Mouse (Mus musculus) stomach, postnatal 0 days (tissue): ENCODE measurements around the gene Mogat2. TPM values are rescaled to one million over a fixed set of nuclear protein-coding genes. Genes with fewer than 3 reads are reported as not detected.

ENCODE experiments used
- ATAC-seq: fragments of 200-750 bp; cut with Nextera tagmentation; 2 replicates; pipeline ENCODE4 v1.8.0; 2017; ENCODE audit not compliant: low FRiP score, low TSS enrichment
- DNase-seq: peaks from one replicate; pipeline ENCODE4 v3.0.0-alpha.2; 2016; ENCODE audit warnings: low spot score
- H3K27ac ChIP-seq: fragments of 300-500 bp; sonication (generic); replicated peaks from 2 replicates; pipeline ENCODE4 v1.5.1; 2014; ENCODE audit warnings: mild to moderate bottlenecking, control low read depth
- H3K27me3 ChIP-seq: fragments of 300-500 bp; sonication (generic); 2 replicates; pipeline ENCODE4 v1.6.1; 2014; ENCODE audit warnings: low read length; ENCODE audit not compliant: control insufficient read depth, insufficient read depth
- H3K36me3 ChIP-seq: fragments of 300-500 bp; sonication (generic); 2 replicates; pipeline ENCODE4 v1.6.1; 2014; ENCODE audit warnings: low read length, mixed read lengths; ENCODE audit not compliant: control insufficient read depth, insufficient read depth
- H3K4me1 ChIP-seq: fragments of 300-500 bp; sonication (generic); replicated peaks from 2 replicates; pipeline ENCODE4 v1.6.1; 2014; ENCODE audit warnings: antibody characterized with exemption; ENCODE audit not compliant: control insufficient read depth, insufficient read depth
- H3K4me2 ChIP-seq: fragments of 300-500 bp; sonication (generic); replicated peaks from 2 replicates; pipeline ENCODE4 v1.6.1; 2014; ENCODE audit warnings: low read depth, mild to moderate bottlenecking, control low read depth, moderate library complexity
- H3K4me3 ChIP-seq: fragments of 300-500 bp; sonication (generic); 2 replicates; pipeline ENCODE4 v1.5.1; 2014; ENCODE audit warnings: low read depth, low read length, control low read depth
- H3K9ac ChIP-seq: fragments of 300-500 bp; sonication (generic); 2 replicates; pipeline ENCODE4 v1.6.1; 2014; ENCODE audit warnings: mild to moderate bottlenecking, low read length, control low read depth, mixed read lengths
- H3K9me3 ChIP-seq: fragments of 300-500 bp; sonication (generic); 2 replicates; pipeline ENCODE4 v1.6.1; 2016; ENCODE audit warnings: low read length; ENCODE audit not compliant: control insufficient read depth
- CTCF ChIP-seq: IDR thresholded peaks from 2 replicates; pipeline ENCODE4 v1.5.1; 2016; ENCODE audit warnings: antibody characterized with exemption, low read depth, mild to moderate bottlenecking, moderate library complexity
- EP300 ChIP-seq: optimal IDR thresholded peaks from 2 replicates; pipeline ENCODE3; 2016; ENCODE audit warnings: antibody characterized with exemption
- WGBS: fragments of 180-500 bp; shearing (Covaris S2); extraction: QIAGEN DNeasy Blood & Tissue Kit; methylation state at CpG from one replicate; pipeline ENCODE4 v1.1.7; 2014; 5-methylcytosine and 5-hydroxymethylcytosine counted together
- polyA plus RNA-seq: library from polyadenylated mRNA; unstranded; fragments of >200 nt; fragmentation: Nextera tagmentation; extraction: Ambion mirVana; gene quantifications from 2 replicates; pipeline ENCODE4 v1.2.1, GENCODE M21; 2015

Mogat2 gene
- polyA plus RNA-seq, 1 experiment from 2014 or later, result 9.4 TPM

DNA sequence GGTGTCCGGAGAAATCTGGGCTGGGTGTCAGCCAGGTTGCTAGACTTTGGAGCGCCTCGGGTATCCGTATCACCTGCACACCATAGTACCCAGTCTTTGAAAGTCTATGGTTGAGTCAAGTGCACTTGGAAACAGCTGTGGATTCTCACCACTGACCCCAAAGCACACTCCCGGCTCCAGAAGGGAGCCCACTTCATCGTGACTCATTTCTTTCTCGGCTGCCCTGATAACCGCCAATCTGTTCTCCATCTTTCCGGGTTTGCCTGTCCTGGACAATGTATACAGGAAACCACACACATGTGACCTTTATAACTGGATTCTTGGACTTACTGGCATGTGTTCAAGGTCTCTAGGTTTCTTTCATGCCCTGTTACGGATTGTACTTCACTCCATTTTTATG lies 11.8 kb downstream of the Mogat2 start:
- ATAC-seq (no peak), DNase-seq (no peak)
- H3K36me3 ChIP-seq, result no peaks in the 10 kb centered on the region
- H3K4me2 ChIP-seq, result no peak overlapping the region
- no peaks in the 10 kb centered on the region for H3K4me1 ChIP-seq
- 80% methylated on average over 10 of the region's 10 CpGs for WGBS
- TF ChIP-seq CTCF, result no peak
- no peak for TF ChIP-seq EP300
- H3K9me3 ChIP-seq, result no peaks in the 10 kb centered on the region
- no peak overlapping the region for H3K9ac ChIP-seq
- no peaks in the 10 kb centered on the region for H3K27me3 ChIP-seq
- no peak overlapping the region for H3K27ac ChIP-seq
- no peak overlapping the region for H3K4me3 ChIP-seq

DNA sequence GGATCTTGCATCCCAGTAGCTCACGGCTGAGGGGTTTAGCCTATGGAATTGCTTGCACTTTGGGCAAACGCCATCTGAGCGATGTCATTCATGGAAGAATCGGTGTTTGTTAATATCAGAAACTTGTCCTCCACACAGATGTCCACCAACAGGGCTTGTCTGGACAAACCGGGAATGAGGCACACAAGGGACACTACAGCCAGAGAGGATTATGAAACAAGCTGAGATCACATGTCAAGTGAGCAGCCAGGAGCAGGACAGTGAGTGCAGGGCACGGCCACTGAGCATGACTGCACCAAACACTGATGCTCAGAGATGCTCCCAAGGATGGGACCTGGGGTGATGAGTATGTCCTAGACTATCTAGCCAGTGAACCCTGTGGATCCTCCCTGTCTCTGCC lies 13.0 kb downstream of the Mogat2 start:
- WGBS, result 58% methylated on average over 6 of the region's 6 CpGs

DNA sequence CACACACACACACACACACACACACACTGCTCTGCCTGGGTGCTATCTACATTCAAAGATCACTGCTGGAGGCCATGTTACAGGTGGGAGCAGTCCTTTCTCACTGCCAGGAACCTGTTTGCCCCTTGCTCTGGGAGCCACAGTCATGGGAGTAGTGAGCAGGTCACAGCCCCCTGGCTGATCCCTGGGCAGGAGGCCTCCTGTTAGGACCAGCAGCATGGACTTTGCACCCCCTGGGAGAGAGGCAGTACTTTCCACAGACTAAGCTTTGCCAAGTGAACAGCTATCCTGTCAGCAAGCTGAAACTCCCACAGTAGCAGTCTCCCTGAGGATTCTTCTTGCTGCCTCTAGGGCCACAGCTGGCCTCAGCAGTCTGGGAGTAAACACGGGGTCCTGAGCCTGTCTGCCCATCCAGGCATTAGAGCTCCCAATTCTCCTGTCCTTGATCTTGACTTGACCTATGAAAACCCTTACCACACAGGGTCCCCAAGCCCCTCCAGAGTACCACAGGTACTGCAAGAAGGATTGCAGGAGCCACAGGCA lies 13.7 kb downstream of the Mogat2 start:
- Histone ChIP-seq H3K4me2 (no peak overlapping the region), H3K9ac (no peak overlapping the region), H3K36me3 (no peaks in the 10 kb centered on the region), H3K27me3 (no peaks in the 10 kb centered on the region), H3K4me3 (no peak overlapping the region), H3K4me1 (no peaks in the 10 kb centered on the region), H3K9me3 (no peaks in the 10 kb centered on the region), H3K27ac (no peak overlapping the region)
- 29% methylated on average over 1 of the region's 1 CpGs for WGBS
- peak; percentile 78 for ATAC-seq
- TF ChIP-seq EP300 (no peak), CTCF (no peak)
- DNase-seq, result peak; percentile 62

More for the DNA sequence above, 13.0 kb downstream of the Mogat2 start:
- Histone ChIP-seq H3K4me1 (no peaks in the 10 kb centered on the region), H3K27ac (no peak overlapping the region), H3K9ac (no peak overlapping the region), H3K9me3 (no peaks in the 10 kb centered on the region), H3K27me3 (no peaks in the 10 kb centered on the region), H3K4me3 (no peak overlapping the region), H3K36me3 (no peaks in the 10 kb centered on the region), H3K4me2 (no peak overlapping the region)
- no peak for ATAC-seq
- no peak for DNase-seq
- TF ChIP-seq CTCF (no peak), EP300 (no peak)

DNA sequence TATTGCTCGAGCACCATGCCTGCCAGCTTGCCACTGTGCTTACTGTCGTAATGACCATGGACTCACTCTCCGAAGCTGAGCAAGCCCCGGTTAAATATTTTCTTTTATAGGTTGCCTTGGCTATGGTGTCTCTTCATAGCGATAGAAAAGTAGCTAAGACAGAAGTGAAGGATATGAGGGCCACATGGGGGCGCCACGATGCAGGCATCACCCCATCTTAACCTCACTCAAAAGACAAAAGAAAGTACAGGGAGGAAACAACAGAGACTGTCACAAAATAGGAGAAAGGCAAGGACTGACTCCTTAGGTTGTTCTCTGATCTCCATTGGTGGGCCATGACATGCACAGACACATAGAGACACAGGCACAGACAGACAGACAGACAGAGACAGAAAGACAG lies 14.2 kb downstream of the Mogat2 start:
- no peak overlapping the region for H3K4me3 ChIP-seq
- DNase-seq (no peak), ATAC-seq (no peak)
- no peak overlapping the region for H3K27ac ChIP-seq
- no peaks in the 10 kb centered on the region for H3K27me3 ChIP-seq
- no peaks in the 10 kb centered on the region for H3K36me3 ChIP-seq
- peak; percentile 62 for TF ChIP-seq CTCF
- TF ChIP-seq EP300, result no peak
- no peak overlapping the region for H3K9ac ChIP-seq
- H3K4me1 ChIP-seq, result no peaks in the 10 kb centered on the region
- H3K4me2 ChIP-seq, result no peak overlapping the region
- H3K9me3 ChIP-seq, result no peaks in the 10 kb centered on the region
- 72% methylated on average over 7 of the region's 7 CpGs for WGBS

DNA sequence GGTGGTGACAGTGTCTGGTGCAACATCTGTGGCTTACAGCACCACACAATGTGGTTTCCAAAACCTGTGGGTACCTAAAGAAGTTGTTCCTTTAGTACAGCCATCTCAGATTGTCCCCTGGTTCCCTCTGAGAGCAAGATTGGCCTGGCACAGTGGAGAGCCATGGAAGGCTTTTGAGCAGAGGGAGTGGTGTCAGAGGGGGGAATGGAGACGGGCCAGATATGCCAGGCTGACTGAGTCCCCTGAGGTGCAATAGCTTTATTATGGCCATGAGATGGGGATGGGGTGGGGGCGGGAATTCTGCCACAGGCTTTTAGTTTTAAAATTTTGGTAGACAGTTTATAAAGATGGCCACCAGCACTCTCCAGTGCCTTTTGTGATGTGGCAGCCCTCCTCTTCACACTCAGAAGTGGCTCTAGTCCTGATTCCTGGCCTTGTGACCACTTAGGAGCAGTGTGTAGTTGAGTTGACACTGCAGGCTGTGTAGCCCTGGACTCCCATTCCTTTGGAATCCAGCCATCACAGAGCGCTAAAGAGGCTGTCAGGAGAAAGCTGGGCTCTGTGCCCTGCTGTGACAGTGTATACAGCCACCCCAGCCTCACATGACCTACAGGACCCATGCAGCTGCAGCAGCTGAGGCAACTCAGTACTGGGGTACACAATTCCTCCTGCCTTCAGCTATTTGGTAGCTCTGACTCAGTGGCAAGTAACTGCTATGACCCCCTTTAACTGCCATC lies 20.9 kb downstream of the Mogat2 start:
- ATAC-seq (no peak), DNase-seq (peak; percentile 12)
- TF ChIP-seq CTCF, result no peak
- TF ChIP-seq EP300, result no peak
- H3K4me1 ChIP-seq, result no peaks in the 10 kb centered on the region
- no peaks in the 10 kb centered on the region for H3K27me3 ChIP-seq
- H3K4me2 ChIP-seq, result no peak overlapping the region
- no peak overlapping the region for H3K4me3 ChIP-seq
- no peaks in the 10 kb centered on the region for H3K36me3 ChIP-seq
- WGBS, result 61% methylated on average over 3 of the region's 3 CpGs
- no peak overlapping the region for H3K27ac ChIP-seq
- no peaks in the 10 kb centered on the region for H3K9me3 ChIP-seq
- H3K9ac ChIP-seq, result no peak overlapping the region

DNA sequence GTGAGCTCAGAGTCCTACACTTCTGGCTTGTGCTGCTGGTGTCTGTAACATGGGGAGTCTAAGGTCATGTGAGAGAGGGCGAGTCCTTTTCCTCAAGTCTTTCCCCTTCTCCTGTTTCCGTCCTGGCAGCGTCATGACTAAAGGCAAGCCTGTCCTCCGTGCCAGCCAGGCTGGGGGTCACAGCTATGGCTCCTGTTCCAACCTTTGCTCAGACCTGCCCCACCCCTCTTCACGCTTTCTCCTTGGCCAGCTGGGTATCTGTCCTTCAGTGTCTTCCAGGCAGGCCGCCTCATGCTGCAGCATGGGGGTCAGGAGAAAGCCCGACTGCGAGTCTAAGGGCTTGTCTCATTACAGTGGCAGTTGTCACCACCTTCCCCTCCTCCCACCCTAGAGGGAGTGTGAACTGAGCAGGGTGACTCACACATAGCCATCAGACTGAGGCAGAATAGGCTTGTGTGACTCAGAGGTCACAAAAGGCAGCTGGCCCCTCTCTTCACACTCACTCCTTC lies 23.0 kb downstream of the Mogat2 start:
- Histone ChIP-seq H3K27ac (peak overlapping the region; percentile 67), H3K36me3 (no peaks in the 10 kb centered on the region), H3K4me2 (no peak overlapping the region), H3K4me1 (no peaks in the 10 kb centered on the region), H3K27me3 (no peaks in the 10 kb centered on the region), H3K4me3 (no peak overlapping the region), H3K9me3 (no peaks in the 10 kb centered on the region), H3K9ac (no peak overlapping the region)
- no peak for TF ChIP-seq EP300
- TF ChIP-seq CTCF, result no peak
- WGBS, result 48% methylated on average over 8 of the region's 8 CpGs
- peak; percentile 78 for DNase-seq
- peak; percentile 90 for ATAC-seq
